Mouse (Mus musculus) monocyte, adult 2 months (primary cell): ENCODE measurements around the gene Olfr56.
"Not testable (repeated sequence)": the region's sequence is repeated elsewhere in the genome, so short reads cannot be mapped to it uniquely, and the experiment has no call there.

ENCODE experiments used
- DNase-seq, 2 experiments: peaks; one replicate each; pipeline ENCODE4 v3.0.0; 2022; ENCODE audit warnings: low spot score in 2 of 2, low read depth in 1 of 2

Olfr56 gene

GRCm38 (mm10) chr11:49156821-49157814, 178.4 kb downstream of the Olfr56 start:
- DNase-seq: no peak

- no peak for DNase-seq
Measured at GRCm38 (mm10) chr11:49168839-49169611, 190.3 kb downstream of the Olfr56 start.

DNA sequence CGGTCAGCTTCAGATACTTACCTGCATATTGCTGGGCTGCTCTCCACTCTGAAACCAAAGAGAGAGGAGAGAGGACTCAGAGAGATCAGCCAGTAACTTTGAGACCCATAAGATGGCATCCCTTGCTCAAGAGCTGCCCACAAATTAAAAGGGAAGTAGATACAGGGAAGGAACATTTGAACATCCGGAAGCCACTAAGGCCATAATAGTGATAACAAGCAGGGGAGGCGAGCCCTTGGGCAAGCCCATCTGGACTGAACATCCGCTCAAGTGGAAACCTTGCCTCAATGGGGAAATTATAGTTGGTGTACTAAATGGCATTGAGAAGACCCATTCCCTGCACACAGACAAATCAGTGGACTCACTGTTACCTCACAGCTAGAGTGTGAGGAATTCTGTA, 191.9 kb downstream of the Olfr56 start:
- DNase-seq: peak; percentile 7 to 14

DNA sequence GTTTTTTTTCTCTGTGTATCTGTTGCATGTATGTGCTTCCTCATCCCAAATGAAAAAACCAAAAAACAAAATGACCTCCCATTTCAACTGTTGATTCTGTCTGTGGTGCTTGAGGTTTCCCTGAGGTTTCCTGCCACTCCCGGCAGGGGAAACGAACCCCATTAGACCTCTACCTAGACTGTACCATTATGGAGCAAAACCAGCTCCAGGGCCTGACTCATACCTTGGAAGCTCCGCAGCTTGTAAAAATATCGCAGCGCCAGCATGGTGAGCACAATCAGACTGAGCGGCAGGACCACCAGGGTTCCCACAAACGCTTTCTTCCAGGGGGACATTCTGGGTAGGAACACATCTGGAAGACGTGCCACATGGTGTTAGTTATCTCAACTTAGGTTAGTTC, 196.7 kb downstream of the Olfr56 start:
- DNase-seq: no peak

GRCm38 (mm10) chr11:49176047-49176779, 197.5 kb downstream of the Olfr56 start:
- not testable (repeated sequence) for DNase-seq

- DNase-seq: no peak
Measured at GRCm38 (mm10) chr11:49183172-49183571, 204.5 kb downstream of the Olfr56 start.
